Mouse (Mus musculus) embryonic facial prominence, embryonic 14.5 days (tissue): ENCODE measurements around the gene Mr1. TPM values are rescaled to one million over a fixed set of nuclear protein-coding genes. Genes with fewer than 3 reads are reported as not detected.

Source experiments
- ATAC-seq: fragments of 200-750 bp; cut with Nextera tagmentation; 2 replicates; pipeline ENCODE4 v1.8.0; 2017; ENCODE audit warnings: low read depth, moderate number of reproducible peaks, moderate TSS enrichment
- DNase-seq: peaks from one replicate; pipeline ENCODE4 v3.0.0-alpha.2; 2015; ENCODE audit warnings: low spot score
- H3K27ac ChIP-seq: fragments of 300-500 bp; sonication (generic); replicated peaks from 2 replicates; pipeline ENCODE4 v1.5.1; 2014; ENCODE audit warnings: low read depth, mild to moderate bottlenecking, low read length, moderate library complexity
- H3K27me3 ChIP-seq: fragments of 300-500 bp; sonication (generic); replicated peaks from 2 replicates; pipeline ENCODE4 v1.6.1; 2014; ENCODE audit warnings: low read length; ENCODE audit not compliant: control insufficient read depth, insufficient read depth
- H3K36me3 ChIP-seq: fragments of 300-500 bp; sonication (generic); 2 replicates; pipeline ENCODE4 v1.6.1; 2014; ENCODE audit warnings: low read length, mixed read lengths; ENCODE audit not compliant: control insufficient read depth, insufficient read depth
- H3K4me1 ChIP-seq: fragments of 300-500 bp; sonication (generic); 2 replicates; pipeline ENCODE4 v1.6.1; 2014; ENCODE audit warnings: antibody characterized with exemption, low read length; ENCODE audit not compliant: control insufficient read depth, insufficient read depth
- H3K4me2 ChIP-seq: fragments of 300-500 bp; sonication (generic); 2 replicates; pipeline ENCODE4 v1.6.1; 2014; ENCODE audit warnings: low read depth, mild to moderate bottlenecking, low read length, moderate library complexity, mixed read lengths
- H3K4me3 ChIP-seq: fragments of 300-500 bp; sonication (generic); 2 replicates; pipeline ENCODE4 v1.5.1; 2014; ENCODE audit warnings: low read depth, mild to moderate bottlenecking, low read length
- H3K9ac ChIP-seq: fragments of 300-500 bp; sonication (generic); 2 replicates; pipeline ENCODE4 v1.6.1; 2014; ENCODE audit warnings: low read depth, mild to moderate bottlenecking, low read length, moderate library complexity, mixed read lengths
- H3K9me3 ChIP-seq: fragments of 300-500 bp; sonication (generic); 2 replicates; pipeline ENCODE4 v1.6.1; 2016; ENCODE audit warnings: low read length; ENCODE audit not compliant: control insufficient read depth
- WGBS: fragments of 180-500 bp; shearing (Covaris S2); extraction: QIAGEN DNeasy Blood & Tissue Kit; methylation state at CpG from one replicate; pipeline ENCODE4 v1.1.7; 2014; 5-methylcytosine and 5-hydroxymethylcytosine counted together
- polyA plus RNA-seq: library from polyadenylated mRNA; unstranded; fragments of >200 nt; fragmentation: Nextera tagmentation; extraction: Ambion mirVana; gene quantifications from 2 replicates; pipeline ENCODE4 v1.2.1, GENCODE M21; 2014

The Mr1 gene
- polyA plus RNA-seq, 1 experiment from 2014 or later: 6.8 TPM

- H3K36me3 ChIP-seq: no peaks in the 10 kb centered on the region
- no peak overlapping the region for H3K4me3 ChIP-seq
- H3K27ac ChIP-seq: peak overlapping the region; percentile 54; the same call in 1 of the 2 replicates
- H3K9me3 ChIP-seq: no peaks in the 10 kb centered on the region
- 36% methylated on average over 16 of the region's 16 CpGs for WGBS
- peaks cover 71% of the 10 kb centered on the region for H3K4me1 ChIP-seq
- no peak overlapping the region for H3K9ac ChIP-seq
- no peaks in the 10 kb centered on the region for H3K27me3 ChIP-seq
- DNase-seq: peak; percentile 30
- H3K4me2 ChIP-seq: no peak overlapping the region
- ATAC-seq: no peak
These were observed 57.6 kb downstream of the Mr1 start for GRCm38 (mm10) chr1:155088847-155089603.

- H3K4me3 ChIP-seq: no peak overlapping the region
- H3K4me2 ChIP-seq: no peak overlapping the region
- H3K27me3 ChIP-seq: no peaks in the 10 kb centered on the region
- no peaks in the 10 kb centered on the region for H3K36me3 ChIP-seq
- WGBS: 84% methylated on average over 4 of the region's 4 CpGs
- H3K9me3 ChIP-seq: no peaks in the 10 kb centered on the region
- ATAC-seq: no peak
- no peak overlapping the region for H3K27ac ChIP-seq
- H3K4me1 ChIP-seq: peaks cover 61% of the 10 kb centered on the region
- no peak for DNase-seq
- no peak overlapping the region for H3K9ac ChIP-seq
These were observed 58.6 kb downstream of the Mr1 start for GRCm38 (mm10) chr1:155088046-155088445.

GRCm38 (mm10) chr1:155086893-155087292 is 59.7 kb downstream of the Mr1 start:
- no peak for ATAC-seq
- Histone ChIP-seq H3K9me3 (no peaks in the 10 kb centered on the region), H3K4me3 (no peak overlapping the region), H3K9ac (no peak overlapping the region), H3K4me2 (peak overlapping the region; percentile 13; the same call in 1 of the 2 replicates), H3K27me3 (no peaks in the 10 kb centered on the region), H3K27ac (peak overlapping the region; percentile 64), H3K4me1 (peaks cover 59% of the 10 kb centered on the region), H3K36me3 (no peaks in the 10 kb centered on the region)
- 18% methylated on average over 4 of the region's 4 CpGs for WGBS
- peak; percentile 13 for DNase-seq

- Histone ChIP-seq H3K4me3 (no peak overlapping the region), H3K36me3 (no peaks in the 10 kb centered on the region), H3K27ac (peak overlapping the region; percentile 64), H3K27me3 (no peaks in the 10 kb centered on the region), H3K4me2 (peak overlapping the region; percentile 13; the same call in 1 of the 2 replicates), H3K9ac (no peak overlapping the region), H3K4me1 (peaks cover 58% of the 10 kb centered on the region), H3K9me3 (no peaks in the 10 kb centered on the region)
- WGBS: 12% methylated on average over 7 of the region's 7 CpGs
- ATAC-seq (no peak), DNase-seq (peak; percentile 53)
These were observed 60.2 kb downstream of the Mr1 start for GRCm38 (mm10) chr1:155086416-155086815.

- Histone ChIP-seq H3K9me3 (no peaks in the 10 kb centered on the region), H3K4me3 (no peak overlapping the region), H3K4me2 (no peak overlapping the region), H3K27me3 (no peaks in the 10 kb centered on the region), H3K36me3 (no peaks in the 10 kb centered on the region), H3K27ac (no peak overlapping the region), H3K4me1 (peaks cover 51% of the 10 kb centered on the region), H3K9ac (no peak overlapping the region)
- DNase-seq (no peak), ATAC-seq (no peak)
- WGBS: 60% methylated on average over 8 of the region's 8 CpGs
These were observed 61.8 kb downstream of the Mr1 start for GRCm38 (mm10) chr1:155084839-155085238.

- Histone ChIP-seq H3K4me3 (peak overlapping the region; percentile 49), H3K9me3 (no peaks in the 10 kb centered on the region), H3K4me1 (peaks cover 44% of the 10 kb centered on the region), H3K36me3 (no peaks in the 10 kb centered on the region), H3K27ac (peak overlapping the region; percentile 93), H3K4me2 (peak overlapping the region; percentile 92), H3K27me3 (no peaks in the 10 kb centered on the region), H3K9ac (peak overlapping the region; percentile 80)
- peak; percentile 96 for DNase-seq
- ATAC-seq: peak; percentile 93
- 3% methylated on average over 19 of the region's 77 CpGs for WGBS
These were observed 63.0 kb downstream of the Mr1 start for GRCm38 (mm10) chr1:155083271-155084265.

GRCm38 (mm10) chr1:155082965-155083268 is 63.7 kb downstream of the Mr1 start:
- peak overlapping the region; percentile 92 for H3K4me2 ChIP-seq
- H3K27ac ChIP-seq: peak overlapping the region; percentile 93
- H3K4me3 ChIP-seq: peak overlapping the region; percentile 49
- no peaks in the 10 kb centered on the region for H3K27me3 ChIP-seq
- no peaks in the 10 kb centered on the region for H3K9me3 ChIP-seq
- peaks cover 44% of the 10 kb centered on the region for H3K4me1 ChIP-seq
- peak; percentile 20; the same call in 1 of the 2 replicates for ATAC-seq
- peak overlapping the region; percentile 80 for H3K9ac ChIP-seq
- H3K36me3 ChIP-seq: no peaks in the 10 kb centered on the region
- WGBS: 8% methylated on average over 2 of the region's 18 CpGs
- peak; percentile 89 for DNase-seq

DNA sequence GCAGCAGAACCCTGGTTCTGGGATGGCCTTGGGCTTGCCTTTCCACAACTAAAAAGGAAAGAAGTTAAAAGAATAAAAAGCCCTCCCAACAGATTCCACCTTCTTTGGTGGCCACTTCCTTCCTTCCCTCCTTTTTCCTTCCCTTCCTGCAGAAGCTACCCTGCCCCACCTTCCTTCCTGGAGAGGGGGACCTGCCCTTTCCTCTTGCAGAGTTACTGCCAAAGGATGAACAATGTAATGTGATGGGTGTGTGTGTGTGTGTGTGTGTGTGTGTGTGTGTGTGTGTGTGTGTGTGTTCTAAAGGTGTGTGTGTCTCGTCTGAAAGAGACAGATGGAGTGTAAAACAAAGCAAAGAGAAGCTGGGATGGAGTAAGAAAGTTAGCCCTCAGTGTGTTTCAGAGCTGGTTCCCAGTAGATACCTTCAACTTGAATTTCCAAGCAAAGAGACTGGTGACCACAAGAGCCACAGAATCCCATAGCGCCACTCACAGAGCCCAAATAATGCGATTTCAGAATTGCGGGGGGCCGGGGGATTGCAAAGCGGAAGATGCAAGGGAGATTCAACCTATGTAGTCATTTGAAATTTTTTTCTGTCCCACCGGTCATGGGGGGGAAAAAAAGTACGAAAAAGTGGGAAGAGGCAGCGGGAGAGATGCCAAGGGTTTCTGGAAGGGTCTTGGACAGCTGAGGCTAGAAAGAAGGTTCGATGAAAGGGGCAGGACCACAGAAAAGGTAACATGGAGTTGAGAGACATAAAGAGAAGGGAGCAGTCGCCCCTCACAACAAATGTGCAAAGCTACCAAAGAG is 64.3 kb downstream of the Mr1 start:
- Histone ChIP-seq H3K4me1 (peaks cover 48% of the 10 kb centered on the region), H3K9ac (peak overlapping the region; percentile 80), H3K27me3 (no peaks in the 10 kb centered on the region), H3K4me3 (peak overlapping the region; percentile 49), H3K36me3 (no peaks in the 10 kb centered on the region), H3K9me3 (no peaks in the 10 kb centered on the region), H3K4me2 (peak overlapping the region; percentile 92), H3K27ac (peak overlapping the region; percentile 93)
- DNase-seq (peak; percentile 23), ATAC-seq (no peak)
- 6% methylated on average over 11 of the region's 11 CpGs for WGBS
